ENCODE assay signal across 14 mouse cellular contexts in genomic region chr2:5805228-5805627, GRCm38 (mm10). TPM values are rescaled to one million over a fixed set of nuclear protein-coding genes. Genes with fewer than 3 reads are reported as not detected.
"Had no signal": no experiment of that assay in that cellular context is flagged by ENCODE, and none has a peak within 500 bp of the region (broad histone marks: within the 10 kb centered on the region; RNA-seq: fewer than 3 reads in every experiment).

No protein-coding gene starts in this region.

- H3K27ac ChIP-seq: liver, embryonic 15.5 days; midbrain, embryonic 13.5 days; midbrain, embryonic 15.5 days; neural tube, embryonic 12.5 days had no signal

- H3K4me3 ChIP-seq: liver, embryonic 15.5 days; megakaryocyte, embryonic 14.5 days; midbrain, embryonic 13.5 days; midbrain, embryonic 15.5 days; neural tube, embryonic 12.5 days had no signal

- H3K9me3 ChIP-seq: liver, embryonic 15.5 days; megakaryocyte, embryonic 14.5 days; midbrain, embryonic 13.5 days; midbrain, embryonic 15.5 days; neural tube, embryonic 12.5 days had no signal

- DNase-seq: lung, adult 18-20 months; lung, embryonic 14.5 days; lung, postnatal 10 days; lung, postnatal 4 days; right cerebral cortex, postnatal 14 days; thymus, adult 18-20 months; thymus, postnatal 14 days; thymus, postnatal 36 days had no signal

- H3K9ac ChIP-seq: liver, embryonic 15.5 days; lung, embryonic 14.5 days; midbrain, embryonic 13.5 days; midbrain, embryonic 15.5 days; neural tube, embryonic 12.5 days had no signal

- H3K4me1 ChIP-seq: midbrain, embryonic 13.5 days; midbrain, embryonic 15.5 days; neural tube, embryonic 12.5 days had no signal

- H3K27me3 ChIP-seq: liver, embryonic 15.5 days; megakaryocyte, embryonic 14.5 days; midbrain, embryonic 13.5 days; midbrain, embryonic 15.5 days; neural tube, embryonic 12.5 days had no signal

RNA-seq across cellular contexts. Expression of gene Gm13199, which starts 57.5 kb away (rescaled TPM):
- total RNA-seq: monocyte, adult 5-6 weeks had no signal
